Mouse (Mus musculus): ENCODE results near the gene Kpna7. TPM values are rescaled to one million over a fixed set of nuclear protein-coding genes. Genes with fewer than 3 reads are reported as not detected.
"Not testable (repeated sequence)": the region's sequence is repeated elsewhere in the genome, so short reads cannot be mapped to it uniquely, and the experiment has no call there.

The Kpna7 gene
- polyA plus RNA-seq, 1 experiment from 2014 or later = not detected

DNA sequence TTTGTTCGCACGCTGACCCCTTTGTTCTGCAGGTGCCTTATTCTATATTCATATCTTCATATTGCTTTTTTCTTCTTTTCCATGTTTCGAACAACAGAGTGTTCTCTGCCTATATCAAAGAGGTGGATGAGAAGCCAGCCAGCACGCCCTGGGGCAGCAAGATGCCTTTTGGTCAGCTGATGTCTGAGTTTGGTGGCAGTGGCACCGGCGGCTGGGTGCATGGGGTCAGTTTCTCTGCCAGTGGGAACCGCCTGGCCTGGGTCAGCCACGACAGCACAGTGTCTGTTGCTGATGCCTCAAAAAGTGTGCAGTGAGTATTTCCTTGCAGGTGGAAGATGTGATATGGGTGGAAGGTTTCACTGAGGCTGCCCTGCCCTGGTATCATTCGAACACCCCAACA lies 17.1 kb upstream of the Kpna7 start:
- Histone ChIP-seq H3K27ac (replicated peaks) (no peak overlapping the region), H3K4me2 (replicated peaks) (no peak overlapping the region), H3K36me3 (peaks cover 100% of the 10 kb centered on the region), H3K27me3 (no peaks in the 10 kb centered on the region), H3K4me1 (no peaks in the 10 kb centered on the region), H3K9ac (replicated peaks) (no peak overlapping the region), H3K9me3 (no peaks in the 10 kb centered on the region), H3K4me3 (no peak overlapping the region)
- WGBS = 96% methylated on average over 9 of the region's 9 CpGs
- ATAC-seq (ENCODE audit: low FRiP score, low read depth) = no peak

GRCm38 (mm10) chr5:145098340-145098821 lies 14.6 kb upstream of the Kpna7 start:
- Histone ChIP-seq H3K4me3 (no peak overlapping the region), H3K27ac (replicated peaks) (no peak overlapping the region), H3K4me1 (no peaks in the 10 kb centered on the region), H3K36me3 (peaks cover 92% of the 10 kb centered on the region), H3K27me3 (no peaks in the 10 kb centered on the region), H3K9me3 (no peaks in the 10 kb centered on the region), H3K9ac (replicated peaks) (no peak overlapping the region), H3K4me2 (replicated peaks) (no peak overlapping the region)
- WGBS = 95% methylated on average over 10 of the region's 10 CpGs
- ATAC-seq (ENCODE audit: low FRiP score, low read depth) = no peak

GRCm38 (mm10) chr5:145096195-145096594 lies 12.4 kb upstream of the Kpna7 start:
- no peak overlapping the region for H3K4me2 ChIP-seq (replicated peaks)
- no peaks in the 10 kb centered on the region for H3K9me3 ChIP-seq
- H3K4me3 ChIP-seq = no peak overlapping the region
- no peaks in the 10 kb centered on the region for H3K27me3 ChIP-seq
- WGBS = 84% methylated on average over 4 of the region's 4 CpGs
- no peak overlapping the region for H3K9ac ChIP-seq (replicated peaks)
- H3K4me1 ChIP-seq = no peaks in the 10 kb centered on the region
- H3K36me3 ChIP-seq = peaks cover 90% of the 10 kb centered on the region
- H3K27ac ChIP-seq (replicated peaks) = no peak overlapping the region
- no peak for ATAC-seq (ENCODE audit: low FRiP score, low read depth)

GRCm38 (mm10) chr5:145089878-145090277 lies 6.0 kb upstream of the Kpna7 start:
- no peak overlapping the region for H3K27ac ChIP-seq (replicated peaks)
- no peak for ATAC-seq (ENCODE audit: low FRiP score, low read depth)
- no peak overlapping the region for H3K9ac ChIP-seq (replicated peaks)
- H3K4me1 ChIP-seq = peaks cover 3% of the 10 kb centered on the region
- WGBS = 91% methylated on average over 3 of the region's 3 CpGs
- H3K4me2 ChIP-seq (replicated peaks) = no peak overlapping the region
- no peaks in the 10 kb centered on the region for H3K9me3 ChIP-seq
- H3K36me3 ChIP-seq = peaks cover 40% of the 10 kb centered on the region
- no peak overlapping the region for H3K4me3 ChIP-seq
- H3K27me3 ChIP-seq = no peaks in the 10 kb centered on the region

GRCm38 (mm10) chr5:145088186-145088585 lies 4.4 kb upstream of the Kpna7 start:
- WGBS = 96% methylated on average over 2 of the region's 2 CpGs
- H3K27ac ChIP-seq (replicated peaks) = no peak overlapping the region
- H3K36me3 ChIP-seq = peaks cover 30% of the 10 kb centered on the region

GRCm38 (mm10) chr5:145084822-145085221 lies 992 bp upstream of the Kpna7 start:
- Histone ChIP-seq H3K27me3 (no peaks in the 10 kb centered on the region), H3K4me1 (peaks cover 9% of the 10 kb centered on the region), H3K36me3 (peaks cover 10% of the 10 kb centered on the region), H3K4me2 (replicated peaks) (peak overlapping the region; percentile 70), H3K9ac (replicated peaks) (peak overlapping the region; percentile 90; the same call in 1 of the 2 replicates), H3K9me3 (no peaks in the 10 kb centered on the region), H3K27ac (replicated peaks) (no peak overlapping the region), H3K4me3 (peak overlapping the region; percentile 70)
- 84% methylated on average over 2 of the region's 2 CpGs for WGBS
- no peak for ATAC-seq (ENCODE audit: low FRiP score, low read depth)

More at GRCm38 (mm10) chr5:145088186-145088585, 4.4 kb upstream of the Kpna7 start:
- no peak overlapping the region for H3K9ac ChIP-seq (replicated peaks)
- H3K4me3 ChIP-seq = no peak overlapping the region
- no peak for ATAC-seq (ENCODE audit: low FRiP score, low read depth)
- H3K27me3 ChIP-seq = no peaks in the 10 kb centered on the region
- H3K4me1 ChIP-seq = peaks cover 9% of the 10 kb centered on the region
- H3K4me2 ChIP-seq (replicated peaks) = no peak overlapping the region
- no peaks in the 10 kb centered on the region for H3K9me3 ChIP-seq

- not testable (repeated sequence) for H3K36me3 ChIP-seq, H3K4me1 ChIP-seq, H3K27me3 ChIP-seq, H3K9me3 ChIP-seq
- Histone ChIP-seq H3K4me3 (peak overlapping the region; percentile 70), H3K4me2 (replicated peaks) (peak overlapping the region; percentile 70), H3K27ac (replicated peaks) (peak overlapping the region; percentile 82), H3K9ac (replicated peaks) (peak overlapping the region; percentile 90; the same call in 1 of the 2 replicates)
- ATAC-seq (ENCODE audit: low FRiP score, low read depth) = 0 out of 2 replicates have a peak, but pooled peaks have one; percentile 25
- WGBS = 56% methylated on average over 6 of the region's 6 CpGs
Observed at GRCm38 (mm10) chr5:145083201-145083600, 629 bp downstream of the Kpna7 start.

DNA sequence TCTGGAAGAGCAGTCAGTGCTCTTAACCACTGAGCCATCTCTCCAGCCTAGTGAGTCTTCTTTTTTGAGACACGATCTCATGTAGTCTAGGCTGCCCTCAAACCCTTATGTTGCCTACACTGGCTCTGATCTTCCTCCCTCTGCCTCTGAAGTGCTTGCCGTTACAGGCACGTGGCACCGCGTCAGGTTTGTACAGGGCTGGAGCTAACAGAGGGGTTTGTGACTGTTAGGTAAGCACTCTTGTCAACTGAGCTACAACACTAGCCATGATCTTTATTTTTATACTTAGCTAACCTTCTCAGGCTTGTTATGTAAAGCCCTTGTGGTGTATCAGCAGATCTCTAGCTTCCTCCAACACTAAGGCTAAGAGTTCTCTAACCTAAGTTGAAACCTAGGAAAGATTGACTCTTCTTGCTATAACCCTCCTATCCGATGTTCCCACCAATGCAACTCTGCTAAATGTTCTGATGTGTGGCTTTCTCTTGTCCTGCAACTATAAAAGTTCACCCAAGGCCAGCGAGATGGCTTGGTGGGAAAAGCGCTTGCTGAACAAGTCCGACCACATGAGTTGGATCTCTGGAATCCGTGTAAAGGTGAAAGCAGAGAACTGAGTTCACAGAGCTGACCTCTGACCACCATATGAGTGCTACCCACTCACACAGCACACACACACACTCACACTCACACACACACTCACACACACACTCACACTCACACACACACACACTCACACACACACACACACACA lies 1.8 kb downstream of the Kpna7 start:
- Histone ChIP-seq H3K4me2 (replicated peaks) (no peak overlapping the region), H3K4me3 (no peak overlapping the region), H3K27me3 (no peaks in the 10 kb centered on the region), H3K27ac (replicated peaks) (no peak overlapping the region), H3K9ac (replicated peaks) (no peak overlapping the region), H3K4me1 (peaks cover 9% of the 10 kb centered on the region), H3K36me3 (peaks cover 4% of the 10 kb centered on the region; the same call in 1 of the 2 replicates), H3K9me3 (no peaks in the 10 kb centered on the region)
- no peak for ATAC-seq (ENCODE audit: low FRiP score, low read depth)
- 96% methylated on average over 10 of the region's 10 CpGs for whole genome bisulfite sequencing

GRCm38 (mm10) chr5:145075081-145075480 lies 8.7 kb downstream of the Kpna7 start:
- no peak for ATAC-seq (ENCODE audit: low FRiP score, low read depth)
- no peak overlapping the region for H3K27ac ChIP-seq (replicated peaks)
- no peaks in the 10 kb centered on the region for H3K27me3 ChIP-seq
- no peak overlapping the region for H3K4me2 ChIP-seq (replicated peaks)
- no peaks in the 10 kb centered on the region for H3K9me3 ChIP-seq
- H3K36me3 ChIP-seq = no peaks in the 10 kb centered on the region
- no peak overlapping the region for H3K9ac ChIP-seq (replicated peaks)
- no peak overlapping the region for H3K4me3 ChIP-seq
- no peaks in the 10 kb centered on the region for H3K4me1 ChIP-seq
- WGBS = 54% methylated on average over 3 of the region's 3 CpGs

GRCm38 (mm10) chr5:145071342-145071741 lies 12.5 kb downstream of the Kpna7 start:
- Histone ChIP-seq H3K27me3 (no peaks in the 10 kb centered on the region), H3K9me3 (no peaks in the 10 kb centered on the region), H3K4me2 (replicated peaks) (no peak overlapping the region), H3K9ac (replicated peaks) (no peak overlapping the region), H3K27ac (replicated peaks) (no peak overlapping the region), H3K4me1 (no peaks in the 10 kb centered on the region), H3K36me3 (no peaks in the 10 kb centered on the region), H3K4me3 (no peak overlapping the region)
- ATAC-seq (ENCODE audit: low FRiP score, low read depth) = no peak
- 60% methylated on average over 6 of the region's 6 CpGs for WGBS

GRCm38 (mm10) chr5:145069707-145070106 lies 14.1 kb downstream of the Kpna7 start:
- no peak overlapping the region for H3K4me3 ChIP-seq
- 1% methylated on average over 5 of the region's 5 CpGs for WGBS
- H3K9me3 ChIP-seq = no peaks in the 10 kb centered on the region
- no peaks in the 10 kb centered on the region for H3K36me3 ChIP-seq
- H3K27ac ChIP-seq (replicated peaks) = no peak overlapping the region
- no peaks in the 10 kb centered on the region for H3K27me3 ChIP-seq
- H3K9ac ChIP-seq (replicated peaks) = no peak overlapping the region
- H3K4me2 ChIP-seq (replicated peaks) = no peak overlapping the region
- no peak for ATAC-seq (ENCODE audit: low FRiP score, low read depth)
- H3K4me1 ChIP-seq = no peaks in the 10 kb centered on the region

GRCm38 (mm10) chr5:145068863-145069262 lies 15.0 kb downstream of the Kpna7 start:
- H3K4me3 ChIP-seq = no peak overlapping the region
- H3K9me3 ChIP-seq = no peaks in the 10 kb centered on the region
- no peak for ATAC-seq (ENCODE audit: low FRiP score, low read depth)
- WGBS = 57% methylated on average over 3 of the region's 3 CpGs
- H3K9ac ChIP-seq (replicated peaks) = no peak overlapping the region
- H3K27me3 ChIP-seq = no peaks in the 10 kb centered on the region
- H3K36me3 ChIP-seq = no peaks in the 10 kb centered on the region
- no peaks in the 10 kb centered on the region for H3K4me1 ChIP-seq
- no peak overlapping the region for H3K27ac ChIP-seq (replicated peaks)
- no peak overlapping the region for H3K4me2 ChIP-seq (replicated peaks)
